Mouse (Mus musculus) heart, embryonic 14.5 days (tissue): ENCODE results near the gene A930004D18Rik. TPM values are rescaled to one million over a fixed set of nuclear protein-coding genes. Genes with fewer than 3 reads are reported as not detected.

Experiments
- ATAC-seq: fragments of 200-750 bp; cut with Nextera tagmentation; 2 replicates; pipeline ENCODE4 v1.8.0; 2017; ENCODE audit warnings: low read depth, moderate TSS enrichment; ENCODE audit not compliant: insufficient number of reproducible peaks, insufficient read depth, low FRiP score
- H3K27ac ChIP-seq, 2 experiments: fragments of 200-500 bp in 1 of 2; fragments of 300-500 bp in 1 of 2; sonication (generic) in 1 of 2; replicated peaks in 1 of 2; 2 replicates each; pipeline ENCODE4 v1.5.1; 2012 to 2014; ENCODE audit warnings: low read depth in 2 of 2, low read length in 2 of 2, control low read depth in 1 of 2, mild to moderate bottlenecking in 1 of 2, mixed read lengths in 1 of 2; ENCODE audit not compliant: control insufficient read depth in 1 of 2, insufficient read depth in 1 of 2
- H3K27me3 ChIP-seq: fragments of 300-500 bp; sonication (generic); 2 replicates; pipeline ENCODE4 v1.6.1; 2014; ENCODE audit warnings: mild to moderate bottlenecking, low read length, control low read depth; ENCODE audit not compliant: control insufficient read depth, insufficient read depth
- H3K36me3 ChIP-seq: fragments of 300-500 bp; sonication (generic); 2 replicates; pipeline ENCODE4 v1.6.1; 2014; ENCODE audit warnings: mild to moderate bottlenecking, control low read depth, low read length, mixed read lengths; ENCODE audit not compliant: control insufficient read depth, insufficient read depth
- H3K4me1 ChIP-seq, 2 experiments: fragments of 200-500 bp in 1 of 2; fragments of 300-500 bp in 1 of 2; sonication (generic) in 1 of 2; 2 replicates each; pipeline ENCODE4 v1.6.1; 2012 to 2014; ENCODE audit warnings: low read length in 2 of 2, control low read depth in 1 of 2, mixed read lengths in 1 of 2; ENCODE audit not compliant: control insufficient read depth in 2 of 2, insufficient read depth in 2 of 2
- H3K4me2 ChIP-seq: fragments of 300-500 bp; sonication (generic); 2 replicates; pipeline ENCODE4 v1.6.1; 2014; ENCODE audit warnings: mild to moderate bottlenecking, low read length
- H3K4me3 ChIP-seq, 2 experiments: fragments of 200-500 bp in 1 of 2; fragments of 300-500 bp in 1 of 2; sonication (generic) in 1 of 2; 2 replicates each; pipeline ENCODE4 v1.5.1; 2012 to 2014; ENCODE audit warnings: low read length in 2 of 2, mild to moderate bottlenecking in 2 of 2, control low read depth in 1 of 2, low read depth in 1 of 2, moderate library complexity in 1 of 2; ENCODE audit not compliant: control insufficient read depth in 1 of 2, insufficient read depth in 1 of 2
- H3K9ac ChIP-seq: fragments of 300-500 bp; sonication (generic); 2 replicates; pipeline ENCODE4 v1.6.1; 2014; ENCODE audit warnings: mild to moderate bottlenecking, low read length
- H3K9me3 ChIP-seq: fragments of 300-500 bp; sonication (generic); 2 replicates; pipeline ENCODE4 v1.6.1; 2016; ENCODE audit warnings: low read length, control low read depth; ENCODE audit not compliant: control insufficient read depth
- WGBS: fragments of 180-500 bp; shearing (Covaris S2); extraction: QIAGEN DNeasy Blood & Tissue Kit; methylation state at CpG from one replicate; pipeline ENCODE4 v1.1.7; 2014; 5-methylcytosine and 5-hydroxymethylcytosine counted together
- polyA plus RNA-seq: library from polyadenylated mRNA; unstranded; fragments of >200 nt; fragmentation: Nextera tagmentation; extraction: Ambion mirVana; gene quantifications from 2 replicates; pipeline ENCODE4 v1.2.1, GENCODE M21; 2014

Gene A930004D18Rik
- polyA plus RNA-seq, 1 experiment from 2014 or later: 5.8 TPM

DNA sequence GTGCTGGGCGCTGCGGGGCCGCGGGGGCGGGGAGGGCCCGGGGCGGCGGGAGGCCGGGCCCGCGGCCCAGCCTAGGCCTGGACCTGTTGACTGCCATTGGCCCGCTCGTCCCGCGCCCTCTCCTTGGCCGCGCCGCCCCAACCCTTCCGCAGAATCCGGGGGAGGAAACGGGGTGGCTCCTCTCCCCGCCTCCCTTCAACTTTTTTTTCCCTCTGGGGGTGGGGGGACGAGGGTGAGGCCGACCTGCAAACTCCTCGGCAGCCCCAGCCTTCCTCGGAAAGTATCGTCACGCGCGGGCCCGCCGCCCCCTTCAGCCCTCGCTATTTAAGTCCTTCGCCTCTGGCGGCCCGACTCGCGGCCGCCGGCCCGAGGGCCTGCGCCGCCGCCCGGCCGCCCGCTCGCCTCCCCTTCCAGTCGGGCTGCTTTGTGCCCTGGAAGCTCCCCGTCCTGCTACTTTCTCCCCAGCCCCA, 19.3 kb upstream of the A930004D18Rik start:
- Histone ChIP-seq H3K4me2 (peak overlapping the region; percentile 82), H3K9me3 (no peaks in the 10 kb centered on the region), H3K36me3 (no peaks in the 10 kb centered on the region), H3K4me3 (peak overlapping the region; percentile 68 to 71), H3K4me1 (peaks cover 3 to 16% of the 10 kb centered on the region in 2 experiments; a peak in 3 of 4 replicates), H3K27me3 (no peaks in the 10 kb centered on the region), H3K9ac (peak overlapping the region; percentile 94), H3K27ac (peak overlapping the region; percentile 100)
- ATAC-seq: peak; percentile 97
- under 1% methylated on average over 35 of the region's 50 CpGs for WGBS

- H3K4me3 ChIP-seq: peak overlapping the region; percentile 68
- H3K27ac ChIP-seq: peak overlapping the region; percentile 99 to 100
- no peaks in the 10 kb centered on the region for H3K9me3 ChIP-seq
- WGBS: 2% methylated on average over 36 of the region's 66 CpGs
- H3K9ac ChIP-seq: peak overlapping the region; percentile 94
- no peaks in the 10 kb centered on the region for H3K36me3 ChIP-seq
- no peaks in the 10 kb centered on the region for H3K27me3 ChIP-seq
- peaks cover 5 to 16% of the 10 kb centered on the region in 2 experiments; a peak in 3 of 4 replicates for H3K4me1 ChIP-seq
- peak; percentile 90 for ATAC-seq
- peak overlapping the region; percentile 82 for H3K4me2 ChIP-seq
These were observed 18.6 kb upstream of the A930004D18Rik start for GRCm38 (mm10) chr2:18055929-18056785.

DNA sequence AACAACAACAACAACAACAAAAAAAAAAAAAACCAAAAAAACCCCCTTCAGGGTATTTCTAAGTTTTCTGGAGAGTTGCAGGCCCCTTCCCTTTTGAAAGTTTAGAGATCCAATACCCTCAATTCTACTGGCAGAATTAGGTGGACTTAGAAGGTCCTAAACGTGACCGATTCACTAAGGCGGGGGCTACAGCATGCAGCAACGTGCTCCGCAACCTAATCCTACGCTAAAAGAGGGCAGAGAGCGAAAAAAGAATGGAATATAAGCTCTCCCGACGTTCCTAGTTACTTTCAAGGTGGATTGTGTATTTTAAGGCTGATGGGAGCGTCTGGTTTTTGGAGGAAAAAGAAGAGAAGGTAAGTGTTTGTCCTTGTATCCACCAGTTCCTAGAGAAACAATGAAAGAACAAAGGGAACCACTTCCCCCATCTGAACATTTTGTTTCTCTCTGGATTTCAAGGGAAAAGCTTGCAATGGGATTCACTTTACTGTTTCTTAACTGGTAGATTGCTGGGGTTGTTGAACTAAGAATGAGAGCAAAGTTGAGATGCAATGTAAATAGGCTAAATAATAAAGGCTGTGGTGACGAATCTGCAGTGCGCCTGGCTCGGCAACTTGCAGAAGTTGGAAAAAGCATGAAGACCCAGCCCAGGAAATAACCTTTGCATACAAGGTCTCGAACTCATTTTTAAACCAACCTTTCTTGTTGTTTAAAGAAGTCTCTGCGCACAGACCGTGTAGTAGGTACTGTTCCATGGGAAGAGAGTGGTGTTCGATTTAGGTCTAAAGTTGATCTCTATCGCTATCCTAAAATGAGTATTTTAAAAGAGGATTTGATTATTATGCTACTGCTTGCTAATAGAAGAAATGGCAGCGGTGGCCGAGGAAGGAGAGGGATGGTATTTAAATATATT, 17.7 kb upstream of the A930004D18Rik start, which contains the start of gene Mllt10:
TSS of gene Mllt10 (plus strand) at position 222 of the 913 bp plus-strand sequence.
- peak within 1 kb of the TSS; percentile 99 to 100 for H3K27ac ChIP-seq
- peaks cover 5 to 18% of the 10 kb centered on the region in 2 experiments; a peak in 3 of 4 replicates for H3K4me1 ChIP-seq
- H3K4me3 ChIP-seq: peak within 1 kb of the TSS; percentile 68
- peak within 1 kb of the TSS; percentile 82 for H3K4me2 ChIP-seq
- peak within 1 kb of the TSS; percentile 94 for H3K9ac ChIP-seq
- no peaks in the 10 kb centered on the region for H3K9me3 ChIP-seq
- WGBS: 1% methylated on average over 20 of the region's 20 CpGs
- no peaks in the 10 kb centered on the region for H3K36me3 ChIP-seq
- ATAC-seq: no peak
- H3K27me3 ChIP-seq: no peaks in the 10 kb centered on the region

- no peak overlapping the region for H3K4me3 ChIP-seq
- H3K9ac ChIP-seq: peak overlapping the region; percentile 14; the same call in 1 of the 2 replicates
- 19% methylated on average over 2 of the region's 2 CpGs for WGBS
- peaks cover 9 to 22% of the 10 kb centered on the region in 2 experiments; a peak in 3 of 4 replicates for H3K4me1 ChIP-seq
- no peak for ATAC-seq
- H3K27ac ChIP-seq: peak overlapping the region; percentile 22 to 51; a peak in 1 of 4 replicates
- no peaks in the 10 kb centered on the region for H3K36me3 ChIP-seq
- no peaks in the 10 kb centered on the region for H3K9me3 ChIP-seq
- no peaks in the 10 kb centered on the region for H3K27me3 ChIP-seq
- peak overlapping the region; percentile 82 for H3K4me2 ChIP-seq
These were observed 16.5 kb upstream of the A930004D18Rik start for GRCm38 (mm10) chr2:18053951-18054530.

GRCm38 (mm10) chr2:18053243-18053950, 15.9 kb upstream of the A930004D18Rik start:
- Histone ChIP-seq H3K9me3 (no peaks in the 10 kb centered on the region), H3K27me3 (no peaks in the 10 kb centered on the region), H3K36me3 (no peaks in the 10 kb centered on the region), H3K9ac (no peak overlapping the region), H3K27ac (0 out of 4 replicates have a peak overlapping the region, but pooled peaks of 1 of the 2 experiments have one; percentile 51), H3K4me1 (peaks cover 9 to 17% of the 10 kb centered on the region in 2 experiments; a peak in 3 of 4 replicates), H3K4me3 (no peak overlapping the region), H3K4me2 (0 out of 2 replicates have a peak overlapping the region, but pooled peaks have one; percentile 82)
- 66% methylated on average over 1 of the region's 1 CpGs for WGBS
- ATAC-seq: no peak

DNA sequence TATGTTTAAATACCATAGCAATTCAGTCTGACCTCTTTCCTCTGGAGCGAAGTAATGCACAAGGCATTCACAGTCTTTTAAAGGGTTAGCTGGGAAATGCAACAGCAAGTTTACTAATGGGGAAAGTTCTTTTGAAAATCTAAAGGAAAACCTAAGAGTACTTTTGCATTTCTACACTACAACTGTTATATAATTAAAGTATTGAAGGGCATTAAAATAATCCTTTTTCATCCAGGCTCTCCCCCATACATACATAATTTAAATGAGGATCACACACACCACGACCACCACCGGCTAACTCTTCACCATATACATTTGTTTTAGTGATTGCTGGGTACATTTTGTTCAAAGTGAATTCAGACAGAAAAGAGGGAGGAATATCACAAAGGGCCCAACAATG, 15.0 kb upstream of the A930004D18Rik start:
- H3K27ac ChIP-seq: no peak overlapping the region
- no peak for ATAC-seq

More for the DNA sequence above, 15.0 kb upstream of the A930004D18Rik start:
- Histone ChIP-seq H3K36me3 (no peaks in the 10 kb centered on the region), H3K9ac (no peak overlapping the region), H3K4me1 (peaks cover 9 to 15% of the 10 kb centered on the region in 2 experiments; a peak in 3 of 4 replicates), H3K27me3 (no peaks in the 10 kb centered on the region), H3K9me3 (no peaks in the 10 kb centered on the region), H3K4me3 (no peak overlapping the region), H3K4me2 (no peak overlapping the region)
- WGBS: 88% methylated on average over 3 of the region's 3 CpGs
